Mouse (Mus musculus): ENCODE measurements at regions not wholly inside any gene's neighbourhood (a gene's known extent, or its start where the extent isn't known, plus 50 kb on each side); places are given as distances from the start of the nearest gene placed in this dataset.
"Not testable (repeated sequence)": the region's sequence is repeated elsewhere in the genome, so short reads cannot be mapped to it uniquely, and the experiment has no call there.

DNA sequence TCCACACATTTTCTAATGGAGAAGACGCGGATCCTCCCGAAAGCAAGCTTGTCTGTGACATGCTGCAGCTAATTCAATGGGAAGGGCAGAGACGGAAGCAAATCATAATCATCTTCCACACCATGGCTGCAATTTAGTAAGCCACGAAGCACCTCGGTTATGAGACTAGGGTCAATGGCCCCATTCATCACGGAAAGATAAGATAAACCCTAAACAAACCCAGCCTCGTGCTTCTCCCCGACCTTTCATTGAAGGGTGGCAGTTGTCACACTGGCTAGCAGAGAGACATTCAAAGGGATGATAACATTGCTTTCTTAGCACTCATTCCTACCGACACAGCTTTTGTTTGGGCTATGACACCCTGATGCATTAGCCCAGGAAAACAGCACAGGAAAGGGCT is 353.8 kb downstream of the Lrig3 start:
- H3K4me3 ChIP-seq, result no peak overlapping the region
- H3K9ac ChIP-seq, result no peak overlapping the region
- H3K9me3 ChIP-seq, result no peaks in the 10 kb centered on the region
- no peaks in the 10 kb centered on the region for H3K4me1 ChIP-seq
- H3K27me3 ChIP-seq, result no peaks in the 10 kb centered on the region
- H3K36me3 ChIP-seq, result no peaks in the 10 kb centered on the region
- no peak for ATAC-seq (ENCODE audit: insufficient number of reproducible peaks, insufficient read depth, low FRiP score, low TSS enrichment)
- 76% methylated on average over 10 of the region's 10 CpGs for WGBS
- no peak overlapping the region for H3K27ac ChIP-seq
- H3K4me2 ChIP-seq (replicated peaks), result no peak overlapping the region

DNA sequence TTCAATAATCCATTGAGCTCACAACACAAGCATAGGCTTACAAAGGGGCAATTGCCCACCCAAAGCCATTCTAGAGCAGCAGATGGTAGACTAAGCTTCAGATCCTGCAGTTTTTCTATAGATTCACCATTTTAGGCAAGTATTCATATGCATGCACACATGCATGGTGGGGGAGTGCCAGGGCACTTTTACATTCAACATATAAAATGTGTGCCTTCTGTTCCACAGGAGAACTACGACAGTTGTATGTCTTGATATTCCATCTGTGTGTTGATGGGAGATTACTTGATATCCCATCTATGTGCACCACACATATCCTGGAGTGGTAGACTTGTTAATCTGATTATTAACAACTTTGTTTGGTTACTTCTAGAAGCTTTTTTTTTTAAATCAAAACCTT is 334.0 kb downstream of the Lrig3 start:
- 80% methylated on average over 1 of the region's 1 CpGs for WGBS
- no peak overlapping the region for H3K9ac ChIP-seq
- ATAC-seq (ENCODE audit: insufficient number of reproducible peaks, insufficient read depth, low FRiP score, low TSS enrichment), result no peak
- no peaks in the 10 kb centered on the region for H3K9me3 ChIP-seq
- H3K4me1 ChIP-seq, result no peaks in the 10 kb centered on the region
- H3K27ac ChIP-seq, result no peak overlapping the region
- H3K27me3 ChIP-seq, result no peaks in the 10 kb centered on the region
- no peak overlapping the region for H3K4me3 ChIP-seq
- H3K4me2 ChIP-seq (replicated peaks), result no peak overlapping the region
- H3K36me3 ChIP-seq, result no peaks in the 10 kb centered on the region

DNA sequence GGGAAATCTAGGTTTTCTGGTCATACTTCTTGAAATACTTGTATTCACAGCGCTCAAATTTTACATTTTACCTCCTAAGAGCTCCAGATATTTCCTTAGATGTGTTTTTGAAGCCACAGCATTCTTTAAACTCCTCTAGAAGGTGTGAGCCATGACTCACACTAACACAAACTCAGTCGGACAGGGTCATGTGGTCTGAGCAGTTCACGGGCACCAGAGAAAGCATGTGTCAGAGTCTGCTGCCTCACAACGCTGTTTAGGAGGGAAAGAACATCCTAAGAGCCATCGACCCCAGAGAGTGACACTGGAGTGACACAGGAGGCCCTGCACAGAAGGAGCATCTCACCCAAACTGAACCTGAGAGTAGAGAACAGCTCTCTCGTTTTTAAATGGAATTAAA is 332.2 kb downstream of the Lrig3 start:
- Histone ChIP-seq H3K4me2 (replicated peaks) (no peak overlapping the region), H3K4me1 (no peaks in the 10 kb centered on the region), H3K9me3 (no peaks in the 10 kb centered on the region), H3K36me3 (no peaks in the 10 kb centered on the region), H3K4me3 (no peak overlapping the region), H3K9ac (no peak overlapping the region), H3K27me3 (no peaks in the 10 kb centered on the region), H3K27ac (no peak overlapping the region)
- 73% methylated on average over 6 of the region's 6 CpGs for WGBS
- no peak for ATAC-seq (ENCODE audit: insufficient number of reproducible peaks, insufficient read depth, low FRiP score, low TSS enrichment)

DNA sequence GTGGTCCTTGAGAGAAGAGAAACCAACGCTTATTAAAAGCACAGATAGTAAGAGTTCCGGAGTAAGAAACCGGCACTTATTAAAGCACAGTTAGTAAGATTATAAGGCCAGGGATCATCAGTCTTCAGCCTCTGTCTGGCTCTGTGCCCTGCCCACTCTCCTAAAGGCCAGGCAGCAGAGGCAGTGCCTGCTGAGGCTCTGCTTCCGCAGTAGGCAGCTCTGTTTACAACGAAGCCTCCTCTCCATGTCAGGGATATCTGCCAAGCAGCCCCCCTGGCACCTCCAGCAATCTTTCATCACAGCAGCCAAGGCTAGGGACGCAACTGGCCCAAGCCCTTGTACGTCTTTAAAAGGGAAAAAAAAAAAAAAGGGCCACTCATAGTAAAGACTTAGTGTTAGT is 329.9 kb downstream of the Lrig3 start:
- WGBS, result 84% methylated on average over 7 of the region's 7 CpGs
- Histone ChIP-seq H3K27me3 (no peaks in the 10 kb centered on the region), H3K27ac (no peak overlapping the region), H3K9me3 (no peaks in the 10 kb centered on the region), H3K4me3 (no peak overlapping the region), H3K36me3 (no peaks in the 10 kb centered on the region), H3K4me2 (replicated peaks) (no peak overlapping the region), H3K9ac (no peak overlapping the region), H3K4me1 (no peaks in the 10 kb centered on the region)
- no peak for ATAC-seq (ENCODE audit: insufficient number of reproducible peaks, insufficient read depth, low FRiP score, low TSS enrichment)

DNA sequence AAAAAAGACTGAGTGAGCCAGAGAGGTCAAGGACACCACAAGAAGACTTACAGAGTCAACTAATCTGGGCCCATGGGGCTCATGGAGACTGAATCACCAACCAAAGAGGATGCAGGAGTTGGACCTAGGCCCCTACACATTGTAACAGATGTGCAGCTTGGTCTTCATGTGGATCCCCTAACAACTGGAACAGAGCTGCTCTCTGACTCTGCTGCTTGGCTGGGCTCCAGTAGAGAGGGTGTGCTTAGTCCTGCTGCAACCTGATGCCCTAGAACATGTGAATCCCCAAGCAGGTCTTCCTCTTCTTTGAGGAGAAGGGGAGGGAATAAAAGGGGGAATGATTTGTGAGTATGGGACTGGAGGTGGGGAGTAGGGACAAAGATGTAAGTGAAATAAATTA is 325.8 kb downstream of the Lrig3 start:
- H3K9me3 ChIP-seq, result no peaks in the 10 kb centered on the region
- H3K4me1 ChIP-seq, result no peaks in the 10 kb centered on the region
- ATAC-seq (ENCODE audit: insufficient number of reproducible peaks, insufficient read depth, low FRiP score, low TSS enrichment), result peak; percentile 64; the same call in 1 of the 2 replicates
- H3K4me3 ChIP-seq, result no peak overlapping the region
- no peak overlapping the region for H3K27ac ChIP-seq
- H3K36me3 ChIP-seq, result no peaks in the 10 kb centered on the region
- H3K4me2 ChIP-seq (replicated peaks), result no peak overlapping the region
- H3K27me3 ChIP-seq, result no peaks in the 10 kb centered on the region
- no peak overlapping the region for H3K9ac ChIP-seq

DNA sequence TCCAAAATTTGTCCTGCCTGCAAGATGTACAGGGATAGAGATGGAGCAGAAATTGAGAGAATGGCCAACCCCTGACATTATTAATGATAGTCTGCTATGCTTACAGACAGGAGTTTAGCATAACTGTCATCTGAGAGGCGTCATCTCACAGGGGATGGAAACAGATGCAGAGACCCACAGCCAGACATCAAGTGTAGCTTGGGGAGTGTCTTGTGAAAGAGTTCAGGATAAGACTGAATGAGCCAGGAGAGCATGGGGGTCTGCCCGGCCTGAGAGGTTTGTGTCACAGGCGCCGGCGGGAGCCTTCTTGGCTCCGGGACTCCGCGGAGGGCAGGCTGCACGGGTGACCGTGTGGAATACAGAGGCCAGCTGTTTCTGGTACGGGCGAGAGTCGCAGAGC is 319.1 kb downstream of the Lrig3 start:
- 95% methylated on average over 7 of the region's 13 CpGs for WGBS
- not testable (repeated sequence) for ATAC-seq (ENCODE audit: insufficient number of reproducible peaks, insufficient read depth, low FRiP score, low TSS enrichment); H3K9me3 ChIP-seq; H3K4me3 ChIP-seq; H3K9ac ChIP-seq; H3K27me3 ChIP-seq; H3K4me1 ChIP-seq; H3K4me2 ChIP-seq (replicated peaks); H3K27ac ChIP-seq; H3K36me3 ChIP-seq

DNA sequence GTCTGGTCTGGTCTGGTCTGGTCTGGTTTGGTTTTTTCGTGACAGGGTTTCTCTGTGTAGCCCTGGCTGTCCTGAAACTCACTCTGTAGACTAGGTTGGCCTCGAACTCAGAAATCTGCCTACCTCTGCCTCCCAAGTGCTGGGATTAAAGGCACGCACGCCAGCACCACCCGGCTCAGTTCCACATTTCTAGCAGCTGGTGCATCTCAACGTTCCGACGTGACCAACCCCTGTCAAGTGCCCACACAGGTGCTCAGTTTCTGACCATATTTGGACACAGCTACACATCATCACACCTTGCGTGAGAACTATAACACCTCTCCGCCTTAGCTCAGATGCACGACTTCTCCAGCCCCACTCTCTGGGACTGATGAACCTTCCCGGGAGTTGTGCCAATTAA is 304.4 kb downstream of the Lrig3 start:
- H3K4me2 ChIP-seq (replicated peaks), result no peak overlapping the region
- H3K9ac ChIP-seq, result no peak overlapping the region
- no peaks in the 10 kb centered on the region for H3K4me1 ChIP-seq
- H3K27ac ChIP-seq, result no peak overlapping the region
- H3K27me3 ChIP-seq, result no peaks in the 10 kb centered on the region
- no peak overlapping the region for H3K4me3 ChIP-seq
- no peaks in the 10 kb centered on the region for H3K36me3 ChIP-seq
- H3K9me3 ChIP-seq, result no peaks in the 10 kb centered on the region
- ATAC-seq (ENCODE audit: insufficient number of reproducible peaks, insufficient read depth, low FRiP score, low TSS enrichment), result no peak
- WGBS, result 91% methylated on average over 12 of the region's 12 CpGs

DNA sequence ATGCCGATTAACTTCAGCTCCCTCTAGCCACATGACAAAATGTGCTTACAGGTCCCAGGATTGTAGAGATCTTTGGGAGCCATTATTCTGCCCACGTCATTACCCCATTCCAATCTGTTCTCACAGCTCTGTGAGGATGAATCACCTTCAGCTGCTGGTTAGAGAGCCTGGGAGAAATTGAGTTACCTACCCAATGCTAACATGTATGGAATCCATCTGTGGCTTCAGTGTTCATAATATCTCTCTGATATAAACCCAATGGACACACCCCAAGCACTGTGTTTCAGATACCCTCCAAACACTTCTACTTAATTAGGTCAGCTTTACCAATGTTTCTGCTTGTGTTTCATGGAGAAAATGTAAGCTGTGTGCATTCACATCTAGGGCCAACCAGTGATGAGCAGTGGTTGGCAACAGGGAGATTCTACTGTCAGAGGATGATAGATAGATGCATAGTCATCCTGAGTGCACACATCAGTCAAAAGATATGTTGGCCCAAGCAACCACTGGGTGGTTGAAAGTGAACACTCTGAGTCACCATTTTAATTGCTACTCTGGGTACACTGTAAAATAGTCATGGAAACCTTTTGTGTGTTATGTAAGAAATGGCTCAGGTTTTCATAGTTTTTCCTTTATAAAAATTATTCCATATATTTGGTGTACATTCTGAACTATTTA is 301.5 kb downstream of the Lrig3 start:
- Histone ChIP-seq H3K27ac (no peak overlapping the region), H3K4me1 (no peaks in the 10 kb centered on the region), H3K36me3 (no peaks in the 10 kb centered on the region), H3K9me3 (no peaks in the 10 kb centered on the region), H3K27me3 (no peaks in the 10 kb centered on the region), H3K9ac (no peak overlapping the region), H3K4me3 (no peak overlapping the region), H3K4me2 (replicated peaks) (no peak overlapping the region)
- no peak for ATAC-seq (ENCODE audit: insufficient number of reproducible peaks, insufficient read depth, low FRiP score, low TSS enrichment)
- WGBS, result 86% methylated on average over 2 of the region's 2 CpGs

DNA sequence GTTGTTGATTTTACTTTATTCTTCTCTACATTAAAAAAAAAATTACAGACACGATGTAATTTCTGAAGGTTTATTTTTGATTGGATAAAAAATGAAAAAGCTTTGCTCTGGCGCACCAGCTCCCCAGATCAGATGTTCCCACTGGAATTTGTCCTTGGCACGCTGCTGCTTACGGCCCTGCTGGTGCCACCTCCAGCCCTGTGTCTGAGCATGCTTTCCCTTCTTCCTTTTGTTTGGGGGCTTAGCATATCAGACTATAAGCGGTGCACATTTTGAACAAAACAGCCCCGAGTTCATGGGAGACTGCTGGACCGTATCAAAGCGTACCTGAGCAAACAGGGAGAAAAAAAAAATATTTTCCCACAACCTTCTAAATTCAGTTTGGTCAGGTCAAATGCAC is 291.2 kb downstream of the Lrig3 start:
- Histone ChIP-seq H3K4me2 (replicated peaks) (no peak overlapping the region), H3K27me3 (no peaks in the 10 kb centered on the region), H3K9me3 (no peaks in the 10 kb centered on the region), H3K4me3 (no peak overlapping the region), H3K4me1 (no peaks in the 10 kb centered on the region), H3K27ac (no peak overlapping the region), H3K9ac (no peak overlapping the region), H3K36me3 (no peaks in the 10 kb centered on the region)
- no peak for ATAC-seq (ENCODE audit: insufficient number of reproducible peaks, insufficient read depth, low FRiP score, low TSS enrichment)
- 81% methylated on average over 8 of the region's 8 CpGs for WGBS

DNA sequence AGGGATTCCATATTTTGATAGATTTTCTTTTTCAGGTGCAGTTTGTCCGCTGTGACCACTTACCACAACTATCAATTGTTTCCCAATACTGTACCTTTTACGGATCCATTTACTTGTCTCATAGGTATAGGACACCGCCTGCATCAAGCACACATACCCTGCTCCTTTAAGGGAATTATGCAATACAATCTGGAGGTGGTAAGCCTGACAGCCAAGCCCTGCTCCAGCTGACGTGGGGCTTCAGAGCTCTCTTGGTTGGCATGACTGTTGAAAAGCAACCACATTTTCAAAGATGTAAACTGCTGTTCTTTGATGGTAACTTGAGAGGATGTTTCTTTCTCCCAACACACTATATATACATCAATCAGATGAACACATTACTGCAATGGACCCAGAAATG is 288.2 kb downstream of the Lrig3 start:
- H3K27ac ChIP-seq, result no peak overlapping the region
- H3K36me3 ChIP-seq, result no peaks in the 10 kb centered on the region
- H3K9me3 ChIP-seq, result no peaks in the 10 kb centered on the region
- no peak overlapping the region for H3K4me2 ChIP-seq (replicated peaks)
- no peak overlapping the region for H3K9ac ChIP-seq
- no peak overlapping the region for H3K4me3 ChIP-seq
- no peaks in the 10 kb centered on the region for H3K4me1 ChIP-seq
- H3K27me3 ChIP-seq, result no peaks in the 10 kb centered on the region
- ATAC-seq (ENCODE audit: insufficient number of reproducible peaks, insufficient read depth, low FRiP score, low TSS enrichment), result no peak
- 82% methylated on average over 4 of the region's 4 CpGs for WGBS

DNA sequence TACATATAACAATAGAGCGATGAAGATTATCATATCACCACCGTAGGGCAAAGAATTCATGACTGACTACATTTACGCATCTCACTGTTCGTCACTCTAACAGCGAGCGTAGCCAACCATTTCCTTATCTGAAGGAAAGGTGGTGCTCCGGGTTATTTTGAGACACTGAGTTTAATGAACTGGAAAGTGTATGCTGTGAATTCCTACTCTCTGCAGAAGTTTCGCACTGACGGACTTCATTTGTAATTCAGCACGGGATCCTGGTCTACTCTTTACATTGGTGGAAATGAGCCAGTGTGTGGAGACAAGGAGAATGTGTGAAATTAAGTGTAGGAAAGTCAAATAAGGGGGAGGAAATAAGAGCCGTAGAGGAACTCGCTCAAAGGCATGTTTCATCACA is 283.2 kb downstream of the Lrig3 start:
- Histone ChIP-seq H3K4me1 (no peaks in the 10 kb centered on the region), H3K4me2 (replicated peaks) (no peak overlapping the region), H3K9ac (no peak overlapping the region), H3K4me3 (no peak overlapping the region), H3K9me3 (no peaks in the 10 kb centered on the region), H3K27ac (no peak overlapping the region), H3K36me3 (no peaks in the 10 kb centered on the region), H3K27me3 (no peaks in the 10 kb centered on the region)
- ATAC-seq (ENCODE audit: insufficient number of reproducible peaks, insufficient read depth, low FRiP score, low TSS enrichment), result no peak
- 86% methylated on average over 12 of the region's 12 CpGs for WGBS

DNA sequence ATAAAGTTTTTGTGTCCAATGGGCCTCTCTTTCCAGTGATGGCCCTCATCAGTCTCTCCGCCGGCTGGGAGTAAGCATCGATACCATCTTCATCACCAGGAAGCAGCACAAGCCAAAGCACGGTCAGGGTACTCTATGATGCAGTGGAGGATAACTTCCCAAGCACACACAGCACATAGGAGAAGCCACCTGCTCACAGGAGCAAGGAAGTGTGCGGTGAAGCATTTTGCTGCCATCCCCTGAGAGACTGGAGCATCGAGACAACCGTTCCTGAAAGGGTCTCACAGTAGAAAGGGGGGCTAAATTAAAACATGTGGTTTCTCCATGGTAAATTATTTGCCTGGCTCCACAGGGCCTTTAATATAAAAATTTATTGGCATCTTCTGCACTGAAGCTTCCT is 277.1 kb downstream of the Lrig3 start:
- Histone ChIP-seq H3K4me3 (no peak overlapping the region), H3K27ac (no peak overlapping the region), H3K4me1 (no peaks in the 10 kb centered on the region; the same call in 1 of the 2 replicates), H3K4me2 (replicated peaks) (no peak overlapping the region), H3K27me3 (no peaks in the 10 kb centered on the region), H3K9me3 (no peaks in the 10 kb centered on the region), H3K36me3 (no peaks in the 10 kb centered on the region), H3K9ac (no peak overlapping the region)
- ATAC-seq (ENCODE audit: insufficient number of reproducible peaks, insufficient read depth, low FRiP score, low TSS enrichment), result no peak
- WGBS, result 82% methylated on average over 7 of the region's 7 CpGs

DNA sequence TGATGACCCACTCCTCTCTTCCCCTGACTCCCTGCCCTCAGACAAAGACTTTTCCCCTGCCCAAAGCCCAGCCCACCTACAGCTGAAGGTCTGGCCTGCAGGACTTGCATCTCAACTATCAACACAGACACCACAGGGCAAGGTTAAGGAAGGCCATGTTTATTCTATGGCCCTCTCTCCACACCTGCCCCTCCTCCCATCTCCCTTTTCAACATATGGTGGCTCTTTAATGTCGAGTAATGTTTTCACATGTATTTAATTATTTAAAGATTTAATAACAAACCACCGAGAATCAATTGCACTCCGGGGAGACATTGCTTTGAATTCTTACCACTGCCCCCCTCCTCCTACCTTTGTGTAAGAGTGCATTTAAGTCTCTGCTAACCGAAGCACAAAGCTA is 273.6 kb downstream of the Lrig3 start:
- no peaks in the 10 kb centered on the region; the same call in 1 of the 2 replicates for H3K4me1 ChIP-seq
- 20% methylated on average over 4 of the region's 4 CpGs for WGBS

More for the DNA sequence above, 273.6 kb downstream of the Lrig3 start:
- no peak overlapping the region for H3K4me3 ChIP-seq
- no peaks in the 10 kb centered on the region for H3K27me3 ChIP-seq
- H3K9me3 ChIP-seq, result no peaks in the 10 kb centered on the region
- H3K4me2 ChIP-seq (replicated peaks), result no peak overlapping the region
- ATAC-seq (ENCODE audit: insufficient number of reproducible peaks, insufficient read depth, low FRiP score, low TSS enrichment), result no peak
- no peak overlapping the region for H3K9ac ChIP-seq
- H3K36me3 ChIP-seq, result no peaks in the 10 kb centered on the region
- H3K27ac ChIP-seq, result no peak overlapping the region

Measured in embryonic facial prominence, embryonic 12.5 days (tissue).